Mouse (Mus musculus) intestine, embryonic 14.5 days (tissue): ENCODE measurements around the gene Zfp771. TPM values are rescaled to one million over a fixed set of nuclear protein-coding genes. Genes with fewer than 3 reads are reported as not detected.
A peak's percentile ranks its signal among the peaks of the same experiment; 100 is the strongest.

ENCODE experiments used
- ATAC-seq: fragments of 200-750 bp; cut with Nextera tagmentation; replicated peaks from 2 replicates; pipeline ENCODE4 v1.8.0; 2017; ENCODE audit warnings: low read depth, moderate number of reproducible peaks, moderate TSS enrichment, moderate library complexity; ENCODE audit not compliant: low FRiP score, low TSS enrichment
- DNase-seq: peaks from one replicate; pipeline ENCODE4 v3.0.0-alpha.2; 2018; ENCODE audit warnings: low spot score
- H3K27ac ChIP-seq: fragments of 300-500 bp; sonication (generic); 2 replicates; pipeline ENCODE4 v1.5.1; 2014; ENCODE audit warnings: low read depth, mild to moderate bottlenecking, control low read depth
- H3K27me3 ChIP-seq: fragments of 300-500 bp; sonication (generic); replicated peaks from 2 replicates; pipeline ENCODE4 v1.6.1; 2014; ENCODE audit warnings: low read length, control low read depth; ENCODE audit not compliant: control insufficient read depth, insufficient read depth
- H3K36me3 ChIP-seq: fragments of 300-500 bp; sonication (generic); 2 replicates; pipeline ENCODE4 v1.6.1; 2014; ENCODE audit warnings: low read length, control low read depth; ENCODE audit not compliant: control insufficient read depth, insufficient read depth
- H3K4me1 ChIP-seq: fragments of 300-500 bp; sonication (generic); replicated peaks from 2 replicates; pipeline ENCODE4 v1.6.1; 2014; ENCODE audit warnings: low read length, control low read depth, mixed read lengths; ENCODE audit not compliant: control insufficient read depth, insufficient read depth
- H3K4me2 ChIP-seq: fragments of 300-500 bp; sonication (generic); 2 replicates; pipeline ENCODE4 v1.6.1; 2014; ENCODE audit warnings: low read length
- H3K4me3 ChIP-seq: fragments of 300-500 bp; sonication (generic); 2 replicates; pipeline ENCODE4 v1.5.1; 2014; ENCODE audit warnings: low read depth, low read length, control low read depth, mixed read lengths
- H3K9ac ChIP-seq: fragments of 300-500 bp; sonication (generic); 2 replicates; pipeline ENCODE4 v1.6.1; 2014; ENCODE audit warnings: mild to moderate bottlenecking, low read length
- H3K9me3 ChIP-seq: fragments of 300-500 bp; sonication (generic); 2 replicates; pipeline ENCODE4 v1.6.1; 2016; ENCODE audit warnings: low read length, control low read depth; ENCODE audit not compliant: control insufficient read depth
- WGBS: fragments of 180-500 bp; shearing (Covaris S2); extraction: QIAGEN DNeasy Blood & Tissue Kit; methylation state at CpG from one replicate; pipeline ENCODE4 v1.1.7; 2014; 5-methylcytosine and 5-hydroxymethylcytosine counted together
- polyA plus RNA-seq: library from polyadenylated mRNA; unstranded; fragments of >200 nt; fragmentation: Nextera tagmentation; extraction: Ambion mirVana; gene quantifications from 2 replicates; pipeline ENCODE4 v1.2.1, GENCODE M21; 2014

Zfp771 gene
- polyA plus RNA-seq, 1 experiment from 2014 or later = 47.6 TPM

- H3K9me3 ChIP-seq = no peaks in the 10 kb centered on the region
- H3K4me3 ChIP-seq = peak overlapping the region; percentile 11
- 22% methylated on average over 33 of the region's 33 CpGs for WGBS
- H3K4me1 ChIP-seq = no peaks in the 10 kb centered on the region; the same call in 1 of the 2 replicates
- peak overlapping the region; percentile 47 for H3K4me2 ChIP-seq
- peak overlapping the region; percentile 2; the same call in 1 of the 2 replicates for H3K9ac ChIP-seq
- no peak overlapping the region for H3K27ac ChIP-seq
- DNase-seq (peak; percentile 81), ATAC-seq (peak; percentile 37)
- no peaks in the 10 kb centered on the region for H3K27me3 ChIP-seq
- no peaks in the 10 kb centered on the region for H3K36me3 ChIP-seq
These were observed 28.8 kb upstream of the Zfp771 start for GRCm38 (mm10) chr7:127214981-127215871.

GRCm38 (mm10) chr7:127216307-127216706 lies 27.8 kb upstream of the Zfp771 start:
- Histone ChIP-seq H3K4me3 (no peak overlapping the region), H3K27me3 (no peaks in the 10 kb centered on the region)

GRCm38 (mm10) chr7:127217475-127217874 lies 26.6 kb upstream of the Zfp771 start:
- no peaks in the 10 kb centered on the region for H3K27me3 ChIP-seq
- ATAC-seq (no peak), DNase-seq (no peak)
- no peaks in the 10 kb centered on the region; the same call in 1 of the 2 replicates for H3K4me1 ChIP-seq
- H3K4me2 ChIP-seq = no peak overlapping the region
- H3K9me3 ChIP-seq = no peaks in the 10 kb centered on the region
- H3K9ac ChIP-seq = no peak overlapping the region
- no peaks in the 10 kb centered on the region for H3K36me3 ChIP-seq
- WGBS = 85% methylated on average over 6 of the region's 6 CpGs
- no peak overlapping the region for H3K27ac ChIP-seq
- no peak overlapping the region for H3K4me3 ChIP-seq

More at GRCm38 (mm10) chr7:127216307-127216706, 27.8 kb upstream of the Zfp771 start:
- no peak overlapping the region for H3K9ac ChIP-seq
- H3K9me3 ChIP-seq = no peaks in the 10 kb centered on the region
- DNase-seq (no peak), ATAC-seq (no peak)
- no peaks in the 10 kb centered on the region; the same call in 1 of the 2 replicates for H3K4me1 ChIP-seq
- WGBS = 93% methylated on average over 4 of the region's 5 CpGs
- no peak overlapping the region for H3K27ac ChIP-seq
- no peak overlapping the region for H3K4me2 ChIP-seq
- no peaks in the 10 kb centered on the region for H3K36me3 ChIP-seq

GRCm38 (mm10) chr7:127217901-127218642 lies 26.0 kb upstream of the Zfp771 start:
- H3K4me2 ChIP-seq = no peak overlapping the region
- H3K4me1 ChIP-seq = no peaks in the 10 kb centered on the region; the same call in 1 of the 2 replicates
- 72% methylated on average over 10 of the region's 10 CpGs for WGBS
- H3K36me3 ChIP-seq = no peaks in the 10 kb centered on the region
- no peak overlapping the region for H3K9ac ChIP-seq
- H3K27me3 ChIP-seq = no peaks in the 10 kb centered on the region
- H3K27ac ChIP-seq = no peak overlapping the region
- H3K4me3 ChIP-seq = no peak overlapping the region
- no peak for ATAC-seq
- DNase-seq = no peak
- no peaks in the 10 kb centered on the region for H3K9me3 ChIP-seq

GRCm38 (mm10) chr7:127218670-127219069 lies 25.4 kb upstream of the Zfp771 start:
- no peak for ATAC-seq
- Histone ChIP-seq H3K4me2 (no peak overlapping the region), H3K27ac (no peak overlapping the region), H3K4me3 (no peak overlapping the region), H3K9me3 (no peaks in the 10 kb centered on the region), H3K4me1 (no peaks in the 10 kb centered on the region; the same call in 1 of the 2 replicates), H3K36me3 (no peaks in the 10 kb centered on the region), H3K27me3 (no peaks in the 10 kb centered on the region), H3K9ac (no peak overlapping the region)
- 88% methylated on average over 4 of the region's 4 CpGs for WGBS
- DNase-seq = no peak

GRCm38 (mm10) chr7:127220440-127220839 lies 23.6 kb upstream of the Zfp771 start:
- DNase-seq (no peak), ATAC-seq (no peak)
- H3K4me1 ChIP-seq = no peaks in the 10 kb centered on the region
- no peaks in the 10 kb centered on the region for H3K9me3 ChIP-seq
- H3K9ac ChIP-seq = no peak overlapping the region
- no peak overlapping the region for H3K27ac ChIP-seq
- no peaks in the 10 kb centered on the region for H3K27me3 ChIP-seq
- no peaks in the 10 kb centered on the region for H3K36me3 ChIP-seq
- WGBS = 69% methylated on average over 6 of the region's 6 CpGs
- H3K4me2 ChIP-seq = no peak overlapping the region
- no peak overlapping the region for H3K4me3 ChIP-seq

- Histone ChIP-seq H3K4me2 (no peak overlapping the region), H3K27ac (no peak overlapping the region), H3K36me3 (no peaks in the 10 kb centered on the region), H3K27me3 (no peaks in the 10 kb centered on the region), H3K4me3 (no peak overlapping the region), H3K9me3 (no peaks in the 10 kb centered on the region), H3K4me1 (no peaks in the 10 kb centered on the region), H3K9ac (no peak overlapping the region)
- WGBS = 94% methylated on average over 3 of the region's 3 CpGs
- DNase-seq = no peak
- ATAC-seq = no peak
These were observed 21.0 kb upstream of the Zfp771 start for GRCm38 (mm10) chr7:127223106-127223505.

GRCm38 (mm10) chr7:127223515-127224478 lies 20.3 kb upstream of the Zfp771 start:
- DNase-seq (no peak), ATAC-seq (no peak)
- Histone ChIP-seq H3K4me1 (no peaks in the 10 kb centered on the region), H3K4me2 (no peak overlapping the region), H3K36me3 (no peaks in the 10 kb centered on the region), H3K9ac (no peak overlapping the region), H3K4me3 (no peak overlapping the region), H3K27me3 (no peaks in the 10 kb centered on the region), H3K9me3 (no peaks in the 10 kb centered on the region), H3K27ac (no peak overlapping the region)
- 70% methylated on average over 6 of the region's 6 CpGs for WGBS
